Mouse (Mus musculus): Measurements from ENCODE around the gene Fam216a. TPM values are rescaled to one million over a fixed set of nuclear protein-coding genes. Genes with fewer than 3 reads are reported as not detected.

The Fam216a gene
- total and polyA plus RNA-seq, 3 experiments: 68.9 to 100 TPM; not detected in 1

- Histone ChIP-seq H3K36me3 (ENCODE audit: control insufficient read depth in 1 of 2, insufficient read depth in 2 of 2, low read length in 2 of 2) (peaks cover 0 to 16% of the 10 kb centered on the region in 2 experiments; a peak in 2 of 4 replicates), H3K4me1 (ENCODE audit: control insufficient read depth in 1 of 2, insufficient read depth in 2 of 2, low read length in 2 of 2) (no peaks in the 10 kb centered on the region), H3K79me2 (ENCODE audit: control insufficient read depth, insufficient read depth, low read length, poor library complexity) (peaks cover 15% of the 10 kb centered on the region), H3K27ac (ENCODE audit: control insufficient read depth, low read depth, low read length) (no peak overlapping the region), H3K27me3 (ENCODE audit: control insufficient read depth in 1 of 2, insufficient read depth in 2 of 2, low read length in 2 of 2) (no peaks in the 10 kb centered on the region), H3K9me3 (replicated peaks; ENCODE audit: insufficient read depth, low read length) (no peaks in the 10 kb centered on the region), H3K9ac (ENCODE audit: control insufficient read depth, low read depth, low read length, poor library complexity, severe bottlenecking) (no peak overlapping the region), H3K4me3 (ENCODE audit: control insufficient read depth in 1 of 2, insufficient read depth in 1 of 2, low read depth in 2 of 2, low read length in 2 of 2) (no peak overlapping the region)
- TF ChIP-seq ELF1 (IDR thresholded peaks at IDR 0.05; ENCODE audit: low read depth, low read length): no peak
- no peak for TF ChIP-seq RCOR1 (IDR thresholded peaks at IDR 0.05; ENCODE audit: low read depth, low read length)
- TF ChIP-seq GABPA (IDR thresholded peaks at IDR 0.05; ENCODE audit: low read depth, low read length): no peak
- TF ChIP-seq ZC3H11A (IDR thresholded peaks at IDR 0.05; ENCODE audit: low read depth, low read length): no peak
- TF ChIP-seq KAT2A (conservative IDR thresholded peaks at IDR 0.05; ENCODE audit: low read depth, low read length): no peak
- TF ChIP-seq SMC3 (IDR thresholded peaks at IDR 0.05; ENCODE audit: low read depth, low read length): no peak
- TF ChIP-seq MAZ (IDR thresholded peaks at IDR 0.05; ENCODE audit: low read depth, low read length): no peak
- DNase-seq (ENCODE audit: low read depth, low spot score): no peak
Measured at GRCm38 (mm10) chr5:122399871-122400270, 27.7 kb upstream of the Fam216a start.

GRCm38 (mm10) chr5:122397495-122397894 is 25.3 kb upstream of the Fam216a start:
- TF ChIP-seq MAFK (IDR thresholded peaks at IDR 0.05; ENCODE audit: borderline replicate concordance, low read depth, low read length): no peak
- no peak for TF ChIP-seq USF1 (IDR thresholded peaks at IDR 0.05; ENCODE audit: low read depth, low read length)
- no peak for TF ChIP-seq SIN3A (IDR thresholded peaks at IDR 0.05; ENCODE audit: low read length)
- TF ChIP-seq CHD2 (IDR thresholded peaks at IDR 0.05; ENCODE audit: low read length): no peak
- DNase-seq (ENCODE audit: low read depth, low spot score): no peak
- H3K4me3 ChIP-seq (ENCODE audit: control insufficient read depth in 1 of 2, insufficient read depth in 1 of 2, low read depth in 2 of 2, low read length in 2 of 2): no peak overlapping the region
- no peaks in the 10 kb centered on the region for H3K27me3 ChIP-seq (ENCODE audit: control insufficient read depth in 1 of 2, insufficient read depth in 2 of 2, low read length in 2 of 2)
- no peak overlapping the region for H3K27ac ChIP-seq (ENCODE audit: control insufficient read depth, low read depth, low read length)
- peaks cover 34% of the 10 kb centered on the region for H3K79me2 ChIP-seq (ENCODE audit: control insufficient read depth, insufficient read depth, low read length, poor library complexity)
- no peak overlapping the region for H3K9ac ChIP-seq (ENCODE audit: control insufficient read depth, low read depth, low read length, poor library complexity, severe bottlenecking)
- H3K9me3 ChIP-seq (replicated peaks; ENCODE audit: insufficient read depth, low read length): no peaks in the 10 kb centered on the region
- peaks cover 5 to 15% of the 10 kb centered on the region in 2 experiments for H3K36me3 ChIP-seq (ENCODE audit: control insufficient read depth in 1 of 2, insufficient read depth in 2 of 2, low read length in 2 of 2)
- peaks cover 0 to 6% of the 10 kb centered on the region in 2 experiments; a peak in 2 of 4 replicates for H3K4me1 ChIP-seq (ENCODE audit: control insufficient read depth in 1 of 2, insufficient read depth in 2 of 2, low read length in 2 of 2)

- TF ChIP-seq EP300 (IDR thresholded peaks at IDR 0.05; ENCODE audit: low read depth in 1 of 2, low read length in 2 of 2): no peak
- no peak for TF ChIP-seq CHD2 (IDR thresholded peaks at IDR 0.05; ENCODE audit: low read length)
- TF ChIP-seq CTCF (IDR thresholded peaks at IDR 0.05 in 2 of 3, conservative IDR thresholded peaks at IDR 0.05 in 1 of 3; ENCODE audit: control insufficient read depth in 1 of 3, insufficient read depth in 1 of 3, low read depth in 2 of 3, low read length in 3 of 3, poor library complexity in 1 of 3, severe bottlenecking in 1 of 3): no peak
- TF ChIP-seq MAFK (IDR thresholded peaks at IDR 0.05; ENCODE audit: borderline replicate concordance, low read depth, low read length): no peak
- no peak for TF ChIP-seq RCOR1 (IDR thresholded peaks at IDR 0.05; ENCODE audit: low read depth, low read length)
- TF ChIP-seq POLR2AphosphoS2 (IDR thresholded peaks at IDR 0.05; ENCODE audit: low read length): no peak
- TF ChIP-seq UBTF (IDR thresholded peaks at IDR 0.05; ENCODE audit: borderline replicate concordance, insufficient read depth, low read depth, low read length): no peak
- TF ChIP-seq TBP (IDR thresholded peaks at IDR 0.05; ENCODE audit: low read depth, low read length): no peak
- no peak for TF ChIP-seq KAT2A (conservative IDR thresholded peaks at IDR 0.05; ENCODE audit: low read depth, low read length)
- TF ChIP-seq ETS1 (IDR thresholded peaks at IDR 0.05; ENCODE audit: low read depth, low read length): no peak
- TF ChIP-seq SIN3A (IDR thresholded peaks at IDR 0.05; ENCODE audit: low read length): no peak
- DNase-seq (ENCODE audit: low read depth, low spot score): no peak
- H3K4me1 ChIP-seq (ENCODE audit: control insufficient read depth in 1 of 2, insufficient read depth in 2 of 2, low read length in 2 of 2): peaks cover 0 to 7% of the 10 kb centered on the region in 2 experiments; a peak in 2 of 4 replicates
- H3K27me3 ChIP-seq (ENCODE audit: control insufficient read depth in 1 of 2, insufficient read depth in 2 of 2, low read length in 2 of 2): no peaks in the 10 kb centered on the region
- no peak overlapping the region for H3K27ac ChIP-seq (ENCODE audit: control insufficient read depth, low read depth, low read length)
- no peak overlapping the region for H3K9ac ChIP-seq (ENCODE audit: control insufficient read depth, low read depth, low read length, poor library complexity, severe bottlenecking)
- H3K4me3 ChIP-seq (ENCODE audit: control insufficient read depth in 1 of 2, insufficient read depth in 1 of 2, low read depth in 2 of 2, low read length in 2 of 2): no peak overlapping the region
- peaks cover 41% of the 10 kb centered on the region for H3K79me2 ChIP-seq (ENCODE audit: control insufficient read depth, insufficient read depth, low read length, poor library complexity)
- no peaks in the 10 kb centered on the region for H3K9me3 ChIP-seq (replicated peaks; ENCODE audit: insufficient read depth, low read length)
- H3K36me3 ChIP-seq (ENCODE audit: control insufficient read depth in 1 of 2, insufficient read depth in 2 of 2, low read length in 2 of 2): peaks cover 5 to 11% of the 10 kb centered on the region in 2 experiments
Measured at GRCm38 (mm10) chr5:122396791-122397190, 24.6 kb upstream of the Fam216a start.
